In genomic region chr7:68044621-68045020, GRCm38 (mm10) we compare ENCODE assay signal across 22 mouse cellular contexts.
A peak's percentile ranks its signal among the peaks of the same experiment; 100 is the strongest.
DNase-seq lines count a peak whose midpoint lies in the region; ATAC-seq and TF ChIP-seq lines count a peak whose summit lies in the region.
"Had no signal": no experiment of that assay in that cellular context is flagged by ENCODE, and none has a peak within 500 bp of the region (broad histone marks: within the 10 kb centered on the region; RNA-seq: fewer than 3 reads in every experiment).

No protein-coding gene starts in this region.

- H3K27ac ChIP-seq in forebrain, embryonic 16.5 days (ENCODE audit: low read length), result no peak overlapping the region
- H3K27ac ChIP-seq: embryonic facial prominence, embryonic 13.5 days; embryonic facial prominence, embryonic 15.5 days; forebrain, embryonic 10.5 days; forebrain, embryonic 12.5 days had no signal

- H3K36me3 ChIP-seq in myocyte (ENCODE audit: control insufficient read depth, insufficient read depth), result peaks cover 3% of the 10 kb centered on the region
- H3K36me3 ChIP-seq in forebrain, embryonic 16.5 days (ENCODE audit: control insufficient read depth, insufficient read depth), result no peaks in the 10 kb centered on the region
- H3K36me3 ChIP-seq: embryonic facial prominence, embryonic 15.5 days; forebrain, embryonic 12.5 days had no signal

- no peaks in the 10 kb centered on the region for H3K27me3 ChIP-seq in myocyte (ENCODE audit: control insufficient read depth, insufficient read depth, insufficient read length)
- H3K27me3 ChIP-seq in forebrain, embryonic 16.5 days (replicated peaks; ENCODE audit: control insufficient read depth, insufficient read depth, low read length), result no peaks in the 10 kb centered on the region
- H3K27me3 ChIP-seq: embryonic facial prominence, embryonic 13.5 days; embryonic facial prominence, embryonic 15.5 days; forebrain, embryonic 12.5 days; Patski had no signal

- no peak for TF ChIP-seq POLR2A in myocyte (IDR thresholded peaks at IDR 0.05; ENCODE audit: insufficient read length, low read depth)

- no peak overlapping the region for H3ac ChIP-seq in myocyte (ENCODE audit: control insufficient read depth, insufficient read length)

- peaks cover 32% of the 10 kb centered on the region for H3K79me2 ChIP-seq in myocyte (ENCODE audit: control insufficient read depth, insufficient read depth)

- ATAC-seq in forebrain, embryonic 16.5 days, result no peak
- ATAC-seq: activated CD4-positive, CD25-positive, alpha-beta regulatory T cell, adult 4 months; forebrain, embryonic 14.5 days; forebrain, postnatal 0 days; Patski had no signal

- peak; percentile 60 for DNase-seq in 3134 (ENCODE audit: extremely low read depth, insufficient read length, low spot score)
- DNase-seq in 3T3-L1 (ENCODE audit: low read depth, low spot score), result peak; percentile 73
- DNase-seq in embryo, embryonic 11 days, result no peak
- DNase-seq: adrenal gland, adult 8-10 months; adrenal gland, postnatal 14 days; adrenal gland, postnatal 36 days; cerebellum, adult 11-12 months; cerebellum, adult 2 months; cerebellum, adult 9-10 months; cerebellum, postnatal 10 days; cerebellum, postnatal 25 days; forebrain, postnatal 0 days had no signal

- no peaks in the 10 kb centered on the region for H3K9me3 ChIP-seq in forebrain, embryonic 16.5 days (ENCODE audit: control insufficient read depth, low read length)
- H3K9me3 ChIP-seq: embryonic facial prominence, embryonic 13.5 days; embryonic facial prominence, embryonic 15.5 days; forebrain, embryonic 10.5 days; forebrain, embryonic 12.5 days had no signal

- peak overlapping the region; percentile 51 for H3K4me2 ChIP-seq in myocyte (ENCODE audit: low read depth)
- H3K4me2 ChIP-seq in forebrain, embryonic 16.5 days (ENCODE audit: low read length), result no peak overlapping the region
- H3K4me2 ChIP-seq: embryonic facial prominence, embryonic 13.5 days; embryonic facial prominence, embryonic 15.5 days; forebrain, embryonic 12.5 days had no signal

- no peak overlapping the region for H3K4me3 ChIP-seq in myocyte
- no peak overlapping the region for H3K4me3 ChIP-seq in forebrain, embryonic 16.5 days (replicated peaks; ENCODE audit: low read length)
- H3K4me3 ChIP-seq: embryonic facial prominence, embryonic 13.5 days; embryonic facial prominence, embryonic 15.5 days; erythroblast, embryonic 14.5 days; forebrain, embryonic 10.5 days; forebrain, embryonic 12.5 days had no signal

- no peak overlapping the region for H3K9ac ChIP-seq in forebrain, embryonic 16.5 days (replicated peaks; ENCODE audit: low read depth, low read length)
- H3K9ac ChIP-seq: embryonic facial prominence, embryonic 13.5 days; embryonic facial prominence, embryonic 15.5 days; forebrain, embryonic 12.5 days; forebrain, postnatal 0 days had no signal

- H3K4me1 ChIP-seq in forebrain, embryonic 16.5 days (replicated peaks; ENCODE audit: control insufficient read depth, insufficient read depth, low read length), result peaks cover 6% of the 10 kb centered on the region

- WGBS in forebrain, embryonic 16.5 days, result 80% methylated on average over 4 of the region's 4 CpGs

TF ChIP-seq in myocyte, 11 proteins besides CTCF, POLR2A, EP300 and RAD21:
- TF ChIP-seq CEBPB (IDR thresholded peaks at IDR 0.05; ENCODE audit: insufficient read depth, poor library complexity, severe bottlenecking), result no peak
- no peak for TF ChIP-seq SRF (IDR thresholded peaks at IDR 0.05; ENCODE audit: control insufficient read depth, insufficient read length, low read depth)
- no peak for TF ChIP-seq REST (IDR thresholded peaks at IDR 0.05; ENCODE audit: insufficient read depth, insufficient read length)
- no peak for TF ChIP-seq POLR2AphosphoS2 (IDR thresholded peaks at IDR 0.05; ENCODE audit: insufficient read length, low read depth)
- TF ChIP-seq MYOD1 (IDR thresholded peaks at IDR 0.05; ENCODE audit: control insufficient read depth in 1 of 3, insufficient read length in 2 of 3, low read depth in 2 of 3), result no peak
- no peak for TF ChIP-seq MAX (IDR thresholded peaks at IDR 0.05; ENCODE audit: low read depth)
- no peak for TF ChIP-seq E2F4 (IDR thresholded peaks at IDR 0.05; ENCODE audit: insufficient read depth)
- TF ChIP-seq USF1 (IDR thresholded peaks at IDR 0.05; ENCODE audit: low read depth), result no peak
- TF ChIP-seq MYOG (IDR thresholded peaks at IDR 0.05; ENCODE audit: control insufficient read depth in 1 of 3, insufficient read depth in 1 of 3, insufficient read length in 2 of 3, low read depth in 2 of 3), result no peak
- TF ChIP-seq TCF12 (IDR thresholded peaks at IDR 0.05; ENCODE audit: insufficient read depth, poor library complexity, severe bottlenecking), result no peak
- no peak for TF ChIP-seq TCF3 (IDR thresholded peaks at IDR 0.05; ENCODE audit: insufficient read length, low read depth)
